Mouse (Mus musculus): ENCODE data around the gene Adgrl2. TPM values are rescaled to one million over a fixed set of nuclear protein-coding genes. Genes with fewer than 3 reads are reported as not detected.

Adgrl2 gene
- total and polyA plus RNA-seq, 3 experiments: 0.34 to 6.6 (median 3.2) TPM

DNA sequence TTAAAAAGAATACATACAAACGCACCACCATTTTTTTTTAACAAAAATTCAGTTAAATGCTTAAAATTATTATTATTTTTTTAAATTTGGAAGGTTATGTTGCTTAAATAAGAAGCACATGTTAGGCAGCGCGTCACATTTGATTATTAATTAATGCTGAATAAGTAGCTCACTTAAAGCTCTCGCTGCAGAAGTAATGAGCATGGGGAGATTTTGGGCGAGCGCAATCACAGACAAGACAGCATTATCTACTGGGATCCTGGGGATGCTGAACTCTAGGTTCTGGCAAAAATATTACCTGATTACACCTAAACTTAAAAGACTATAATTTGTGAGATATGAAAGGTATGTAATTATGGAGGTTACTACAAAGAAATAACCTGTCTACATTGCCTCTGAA lies 77.8 kb downstream of the Adgrl2 start:
- no peaks in the 10 kb centered on the region for H3K27me3 ChIP-seq (replicated peaks)
- DNase-seq (ENCODE audit: extremely low read depth): no peak
- dilution Hi-C loops (cut with MboI; ENCODE audit: extremely low pct_ligation_motif_present, extremely low pct_unique_long_range_greater_than_20kb, low sequenced_read_pairs) (no loop called here), in situ Hi-C loops (cut with MboI; ENCODE audit: low pct_ligation_motif_present, low pct_unique_long_range_greater_than_20kb, low sequenced_read_pairs) (no loop called here)
- no peaks in the 10 kb centered on the region for H3K9me3 ChIP-seq (replicated peaks; ENCODE audit: low read length)
- H3K9ac ChIP-seq (ENCODE audit: insufficient read depth, low read depth): no peak overlapping the region
- H3K4me3 ChIP-seq (replicated peaks in 1 of 3; ENCODE audit: low read depth in 2 of 3, low read length in 2 of 3, poor library complexity in 1 of 3): no peak overlapping the region
- H3K4me1 ChIP-seq (ENCODE audit: control insufficient read depth in 1 of 2, insufficient read depth in 2 of 2): peaks cover 0 to under 1% of the 10 kb centered on the region in 2 experiments; a peak in 1 of 4 replicates
- H3K36me3 ChIP-seq (replicated peaks in 1 of 2; ENCODE audit: control insufficient read depth in 1 of 2, insufficient read depth in 1 of 2, low read length in 1 of 2): no peaks in the 10 kb centered on the region
- TF ChIP-seq KAT2A (IDR thresholded peaks at IDR 0.05; ENCODE audit: insufficient replicate concordance, low read length) (no peak), MAZ (IDR thresholded peaks at IDR 0.05; ENCODE audit: low read depth, low read length) (no peak), ZNF384 (IDR thresholded peaks at IDR 0.05; ENCODE audit: low read depth, low read length) (no peak), ZKSCAN1 (IDR thresholded peaks at IDR 0.05; ENCODE audit: borderline replicate concordance, low read depth, low read length) (no peak), MXI1 (IDR thresholded peaks at IDR 0.05; ENCODE audit: low read depth, low read length) (no peak), RCOR1 (conservative IDR thresholded peaks at IDR 0.05; ENCODE audit: low read depth, low read length) (no peak), TCF12 (IDR thresholded peaks at IDR 0.05; ENCODE audit: low read depth, low read length) (no peak), BHLHE40 (IDR thresholded peaks at IDR 0.05; ENCODE audit: low read depth, low read length) (no peak), IRF4 (IDR thresholded peaks at IDR 0.05; ENCODE audit: low read depth, low read length) (no peak)
- no peak overlapping the region for H3K27ac ChIP-seq (ENCODE audit: insufficient read depth, low read depth)
- no peak overlapping the region for H3K4me2 ChIP-seq (ENCODE audit: insufficient read depth, low read depth, poor library complexity, severe bottlenecking)
- H3K79me2 ChIP-seq (replicated peaks; ENCODE audit: control insufficient read depth, extremely low read depth, insufficient read depth, poor library complexity, severe bottlenecking): no peaks in the 10 kb centered on the region

DNA sequence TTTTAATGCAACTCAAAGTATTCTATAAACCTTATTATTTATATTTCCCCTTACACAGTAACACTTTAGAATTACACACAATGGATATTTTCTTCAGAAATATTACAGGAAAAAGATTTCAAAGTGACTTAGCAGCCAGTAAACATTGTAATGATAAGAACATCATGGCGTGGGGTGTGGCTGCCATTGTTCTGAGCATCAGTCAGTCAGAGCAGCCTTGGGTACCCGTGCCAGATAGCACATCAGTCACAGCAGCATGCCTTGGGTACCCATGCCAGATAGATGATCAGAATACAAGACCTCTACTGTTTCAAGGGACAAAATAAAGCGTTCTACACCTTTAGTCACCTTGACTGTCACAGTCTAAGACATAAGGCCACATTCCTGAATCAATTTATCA lies 82.5 kb downstream of the Adgrl2 start:
- Histone ChIP-seq H3K27ac (ENCODE audit: insufficient read depth, low read depth) (no peak overlapping the region), H3K4me3 (replicated peaks in 1 of 3; ENCODE audit: low read depth in 2 of 3, low read length in 2 of 3, poor library complexity in 1 of 3) (no peak overlapping the region)

More for the DNA sequence above, 82.5 kb downstream of the Adgrl2 start:
- Histone ChIP-seq H3K36me3 (replicated peaks in 1 of 2; ENCODE audit: control insufficient read depth in 1 of 2, insufficient read depth in 1 of 2, low read length in 1 of 2) (no peaks in the 10 kb centered on the region), H3K9ac (ENCODE audit: insufficient read depth, low read depth) (no peak overlapping the region), H3K27me3 (replicated peaks) (no peaks in the 10 kb centered on the region), H3K4me1 (ENCODE audit: control insufficient read depth in 1 of 2, insufficient read depth in 2 of 2) (no peaks in the 10 kb centered on the region), H3K9me3 (replicated peaks; ENCODE audit: low read length) (no peaks in the 10 kb centered on the region), H3K4me2 (ENCODE audit: insufficient read depth, low read depth, poor library complexity, severe bottlenecking) (no peak overlapping the region), H3K79me2 (replicated peaks; ENCODE audit: control insufficient read depth, extremely low read depth, insufficient read depth, poor library complexity, severe bottlenecking) (no peaks in the 10 kb centered on the region)
- dilution Hi-C loops (cut with MboI; ENCODE audit: extremely low pct_ligation_motif_present, extremely low pct_unique_long_range_greater_than_20kb, low sequenced_read_pairs) (no loop called here), in situ Hi-C loops (cut with MboI; ENCODE audit: low pct_ligation_motif_present, low pct_unique_long_range_greater_than_20kb, low sequenced_read_pairs) (no loop called here)
- no peak for DNase-seq (ENCODE audit: extremely low read depth)
- TF ChIP-seq TCF12 (IDR thresholded peaks at IDR 0.05; ENCODE audit: low read depth, low read length) (no peak), MAX (IDR thresholded peaks at IDR 0.05; ENCODE audit: low read length) (no peak), CHD2 (IDR thresholded peaks at IDR 0.05; ENCODE audit: low read length) (no peak), IRF4 (IDR thresholded peaks at IDR 0.05; ENCODE audit: low read depth, low read length) (no peak), UBTF (IDR thresholded peaks at IDR 0.05; ENCODE audit: low read depth, low read length) (no peak), CTCF (conservative IDR thresholded peaks at IDR 0.05 in 1 of 2, IDR thresholded peaks at IDR 0.05 in 1 of 2; ENCODE audit: low read depth in 2 of 2, low read length in 2 of 2) (no peak), PAX5 (IDR thresholded peaks at IDR 0.05; ENCODE audit: low read length) (no peak), JUND (conservative IDR thresholded peaks at IDR 0.05; ENCODE audit: low read depth, low read length) (no peak), MEF2A (IDR thresholded peaks at IDR 0.05; ENCODE audit: borderline replicate concordance, low read depth, low read length) (no peak), RAD21 (IDR thresholded peaks at IDR 0.05; ENCODE audit: low read depth, low read length) (no peak), USF2 (conservative IDR thresholded peaks at IDR 0.05; ENCODE audit: low read depth, low read length) (no peak), JUN (IDR thresholded peaks at IDR 0.05; ENCODE audit: insufficient read depth, low read depth, low read length) (no peak), NRF1 (IDR thresholded peaks at IDR 0.05; ENCODE audit: low read depth, low read length) (no peak), KAT2A (IDR thresholded peaks at IDR 0.05; ENCODE audit: insufficient replicate concordance, low read length) (no peak), ZC3H11A (IDR thresholded peaks at IDR 0.05; ENCODE audit: low read depth, low read length) (no peak)

All from CH12.LX (cell line).